In the genomic region with DNA sequence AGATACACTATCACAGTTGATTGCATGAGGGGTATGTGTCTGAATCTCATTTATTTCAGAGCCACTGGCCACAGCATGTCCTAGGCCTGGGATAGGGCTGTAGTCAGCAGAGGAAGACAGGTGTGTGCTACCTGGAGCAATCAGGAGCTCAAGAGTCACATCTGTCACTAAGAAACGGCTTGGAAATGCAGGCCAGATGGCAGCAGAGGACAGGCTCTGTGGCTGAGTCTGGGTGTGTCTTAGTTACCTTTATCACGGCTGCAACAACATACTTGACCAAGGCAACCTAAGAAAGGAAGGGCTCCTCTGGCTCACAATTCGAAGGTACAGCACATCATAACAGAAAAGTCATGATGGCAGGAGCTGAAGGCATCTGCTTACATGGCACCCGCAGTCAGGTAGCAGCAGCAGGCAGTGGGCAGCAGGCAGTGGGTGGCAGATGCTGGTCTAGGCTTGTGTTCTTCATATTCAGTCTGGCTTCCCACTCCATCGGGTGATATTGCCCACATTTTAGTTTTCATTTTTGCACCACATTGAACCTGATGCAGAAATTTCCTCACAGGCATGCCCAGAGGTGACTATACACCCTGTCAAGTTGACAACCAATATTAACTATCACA, we compare ENCODE assay signal across 19 mouse cellular contexts.
DNase-seq lines count a peak whose midpoint lies in the region; TF ChIP-seq lines count a peak whose summit lies in the region.
"Had no signal": no experiment of that assay in that cellular context is flagged by ENCODE, and none has a peak within 500 bp of the region (broad histone marks: within the 10 kb centered on the region; RNA-seq: fewer than 3 reads in every experiment).

No protein-coding gene starts in this region.

- TF ChIP-seq CTCF in heart, adult 2 months (IDR thresholded peaks at IDR 0.05) = peak; percentile 40
- TF ChIP-seq CTCF in CH12.LX (conservative IDR thresholded peaks at IDR 0.05 in 1 of 2, IDR thresholded peaks at IDR 0.05 in 1 of 2; ENCODE audit: low read depth in 2 of 2, low read length in 2 of 2) = 0 out of 4 replicates have a peak, but pooled peaks of 1 of the 2 experiments have one; percentile 11

- TF ChIP-seq EP300 in heart, adult 2 months (IDR thresholded peaks at IDR 0.05; ENCODE audit: insufficient read depth, low read depth, low read length) = no peak
- no peak for TF ChIP-seq EP300 in CH12.LX (IDR thresholded peaks at IDR 0.05; ENCODE audit: low read length)

- peaks cover 11% of the 10 kb centered on the region for H3K4me1 ChIP-seq in heart, adult 2 months (ENCODE audit: control insufficient read depth, insufficient read depth, low read length)
- no peaks in the 10 kb centered on the region for H3K4me1 ChIP-seq in CH12.LX (ENCODE audit: control insufficient read depth in 1 of 2, insufficient read depth in 2 of 2)
- H3K4me1 ChIP-seq: liver, embryonic 13.5 days had no signal

- no peaks in the 10 kb centered on the region for H3K36me3 ChIP-seq in heart, adult 2 months (ENCODE audit: control insufficient read depth, insufficient read depth, low read length)
- H3K36me3 ChIP-seq in CH12.LX (replicated peaks in 1 of 2; ENCODE audit: control insufficient read depth in 1 of 2, insufficient read depth in 1 of 2, low read length in 1 of 2) = no peaks in the 10 kb centered on the region
- H3K36me3 ChIP-seq: forebrain, embryonic 10.5 days; heart, embryonic 13.5 days; limb, embryonic 12.5 days; liver, embryonic 13.5 days; midbrain, embryonic 15.5 days had no signal

- in situ Hi-C loops in CH12.LX (cut with MboI; ENCODE audit: low pct_ligation_motif_present, low pct_unique_long_range_greater_than_20kb, low sequenced_read_pairs) = no loop called here

- no peaks in the 10 kb centered on the region for H3K79me2 ChIP-seq in heart, adult 2 months (replicated peaks; ENCODE audit: control insufficient read depth, insufficient read depth, low read length)
- no peaks in the 10 kb centered on the region for H3K79me2 ChIP-seq in CH12.LX (replicated peaks; ENCODE audit: control insufficient read depth, extremely low read depth, insufficient read depth, poor library complexity, severe bottlenecking)

- WGBS in heart, adult 2 months = 78% methylated on average over 5 of the region's 5 CpGs

- no peak for TF ChIP-seq POLR2A in heart, adult 2 months (IDR thresholded peaks at IDR 0.05; ENCODE audit: insufficient read depth, low read depth, low read length)
- no peak for TF ChIP-seq POLR2A in CH12.LX (IDR thresholded peaks at IDR 0.05; ENCODE audit: low read depth, low read length)

- TF ChIP-seq RAD21 in CH12.LX (IDR thresholded peaks at IDR 0.05; ENCODE audit: low read depth, low read length) = peak; percentile 7

- no peak overlapping the region for H3K4me3 ChIP-seq in heart, adult 2 months
- H3K4me3 ChIP-seq in CH12.LX (replicated peaks in 1 of 3; ENCODE audit: low read depth in 2 of 3, low read length in 2 of 3, poor library complexity in 1 of 3) = no peak overlapping the region
- H3K4me3 ChIP-seq: forebrain, embryonic 10.5 days; heart, embryonic 13.5 days; limb, embryonic 12.5 days; liver, embryonic 13.5 days; midbrain, embryonic 15.5 days had no signal

- no peaks in the 10 kb centered on the region for H3K9me3 ChIP-seq in CH12.LX (replicated peaks; ENCODE audit: low read length)
- H3K9me3 ChIP-seq: forebrain, embryonic 10.5 days; heart, embryonic 13.5 days; limb, embryonic 12.5 days; liver, embryonic 13.5 days; midbrain, embryonic 15.5 days had no signal

- H3K4me2 ChIP-seq in CH12.LX (ENCODE audit: insufficient read depth, low read depth, poor library complexity, severe bottlenecking) = no peak overlapping the region
- H3K4me2 ChIP-seq: heart, embryonic 13.5 days; hindbrain, embryonic 14.5 days; limb, embryonic 12.5 days; liver, embryonic 13.5 days; midbrain, embryonic 15.5 days had no signal

- H3K9ac ChIP-seq in heart, adult 2 months (ENCODE audit: low read depth, low read length) = no peak overlapping the region
- no peak overlapping the region for H3K9ac ChIP-seq in CH12.LX (ENCODE audit: insufficient read depth, low read depth)
- H3K9ac ChIP-seq: forebrain, postnatal 0 days; heart, embryonic 13.5 days; hindbrain, embryonic 14.5 days; limb, embryonic 12.5 days; liver, embryonic 13.5 days; midbrain, embryonic 15.5 days had no signal

- H3K27me3 ChIP-seq in heart, adult 2 months (ENCODE audit: control insufficient read depth, insufficient read depth, low read length) = no peaks in the 10 kb centered on the region
- H3K27me3 ChIP-seq in CH12.LX (replicated peaks) = peaks cover 36% of the 10 kb centered on the region
- H3K27me3 ChIP-seq: heart, embryonic 13.5 days; limb, embryonic 12.5 days; liver, embryonic 13.5 days; midbrain, embryonic 15.5 days had no signal

- intact Hi-C loops in heart, adult 2 months (cut with DNase I) = loop anchor here (5.0 kb wide), 1 partner anchor 138 kb away; no protein-coding TSS in a partner anchor
- intact Hi-C loops in heart, postnatal 36 days (cut with DNase I) = loop anchor here (2.0 to 10.0 kb wide), 3 partner anchors 138 to 375 kb away; no protein-coding TSS in a partner anchor

- DNase-seq in heart, adult 2 months = no peak
- no peak for DNase-seq in heart, postnatal 36 days
- DNase-seq in lung, adult 18-20 months = peak; percentile 36 to 39
- no peak for DNase-seq in lung, postnatal 4 days
- no peak for DNase-seq in CH12.LX (ENCODE audit: extremely low read depth)
- DNase-seq in brain, adult 2 months (ENCODE audit: low read depth, low spot score) = peak; percentile 73
- DNase-seq in spleen, adult 12 weeks (ENCODE audit: low spot score) = no peak
- DNase-seq: adrenal gland, postnatal 10 days; forebrain, postnatal 0 days; heart, adult 11 months; kidney, adult 18-20 months; liver, embryonic 13.5 days; lung, postnatal 14 days; thymus, postnatal 25 days had no signal

- no peak overlapping the region for H3K27ac ChIP-seq in heart, adult 2 months
- no peak overlapping the region for H3K27ac ChIP-seq in CH12.LX (ENCODE audit: insufficient read depth, low read depth)
- H3K27ac ChIP-seq: forebrain, embryonic 10.5 days; heart, embryonic 13.5 days; hindbrain, embryonic 14.5 days; limb, embryonic 12.5 days; liver, embryonic 13.5 days; midbrain, embryonic 15.5 days had no signal

- dilution Hi-C loops in CH12.LX (cut with MboI; ENCODE audit: extremely low pct_ligation_motif_present, extremely low pct_unique_long_range_greater_than_20kb, low sequenced_read_pairs) = no loop called here

TF ChIP-seq in CH12.LX, 34 proteins besides CTCF, POLR2A, EP300 and RAD21:
- TF ChIP-seq TBP (conservative IDR thresholded peaks at IDR 0.05; ENCODE audit: low read depth, low read length) (no peak), KAT2A (IDR thresholded peaks at IDR 0.05; ENCODE audit: insufficient replicate concordance, low read length) (no peak), MXI1 (IDR thresholded peaks at IDR 0.05; ENCODE audit: low read depth, low read length) (no peak), USF1 (IDR thresholded peaks at IDR 0.05; ENCODE audit: low read depth, low read length) (no peak), MYC (IDR thresholded peaks at IDR 0.05; ENCODE audit: low read depth, low read length) (no peak), BHLHE40 (IDR thresholded peaks at IDR 0.05; ENCODE audit: low read depth, low read length) (no peak), CHD2 (IDR thresholded peaks at IDR 0.05; ENCODE audit: low read length) (no peak), RCOR1 (conservative IDR thresholded peaks at IDR 0.05; ENCODE audit: low read depth, low read length) (no peak), MAFK (IDR thresholded peaks at IDR 0.05; ENCODE audit: insufficient replicate concordance, low read length) (no peak), CHD1 (IDR thresholded peaks at IDR 0.05; ENCODE audit: low read depth, low read length) (no peak)

Comparison
In these comparisons a context has a peak if more than half of its experiments do, and no peak if none do; other contexts are left out.
1. DNase-seq: peak in lung, adult 18-20 months (2 of 2) and brain, adult 2 months (single experiment); none in heart, adult 2 months (0 of 2), heart, postnatal 36 days (0 of 2), lung, postnatal 4 days (0 of 2), CH12.LX (single experiment) and spleen, adult 12 weeks (single experiment).